Mouse (Mus musculus) intestine, embryonic 15.5 days (tissue): ENCODE data around the gene Chrna1. TPM values are rescaled to one million over a fixed set of nuclear protein-coding genes. Genes with fewer than 3 reads are reported as not detected.

Experiments used
- ATAC-seq: fragments of 200-750 bp; cut with Nextera tagmentation; 2 replicates; pipeline ENCODE4 v1.8.0; 2017; ENCODE audit warnings: moderate TSS enrichment, moderate library complexity
- H3K27ac ChIP-seq: fragments of 300-500 bp; sonication (generic); 2 replicates; pipeline ENCODE4 v1.5.1; 2015; ENCODE audit warnings: mild to moderate bottlenecking, inconsistent platforms
- H3K27me3 ChIP-seq: fragments of 300-500 bp; sonication (generic); replicated peaks from 2 replicates; pipeline ENCODE4 v1.6.1; 2015; ENCODE audit warnings: inconsistent platforms
- H3K36me3 ChIP-seq: fragments of 300-500 bp; sonication (generic); 2 replicates; pipeline ENCODE4 v1.6.1; 2015; ENCODE audit warnings: inconsistent platforms
- H3K4me1 ChIP-seq: fragments of 300-500 bp; sonication (generic); replicated peaks from 2 replicates; pipeline ENCODE4 v1.6.1; 2015; ENCODE audit warnings: inconsistent platforms
- H3K4me2 ChIP-seq: fragments of 300-500 bp; sonication (generic); replicated peaks from 2 replicates; pipeline ENCODE4 v1.6.1; 2015; ENCODE audit warnings: mild to moderate bottlenecking, inconsistent platforms
- H3K4me3 ChIP-seq: fragments of 300-500 bp; sonication (generic); replicated peaks from 2 replicates; pipeline ENCODE4 v1.5.1; 2015; ENCODE audit warnings: inconsistent platforms
- H3K9ac ChIP-seq: fragments of 300-500 bp; sonication (generic); 2 replicates; pipeline ENCODE4 v1.6.1; 2015; ENCODE audit warnings: inconsistent platforms
- H3K9me3 ChIP-seq: fragments of 300-500 bp; sonication (generic); 2 replicates; pipeline ENCODE4 v1.6.1; 2016; ENCODE audit warnings: inconsistent platforms
- WGBS: fragments of 180-500 bp; shearing (Covaris S2); methylation state at CpG from one replicate; pipeline ENCODE4 v1.1.7; 2015; 5-methylcytosine and 5-hydroxymethylcytosine counted together
- polyA plus RNA-seq: library from polyadenylated mRNA; unstranded; fragments of >200 nt; fragmentation: Nextera tagmentation; extraction: Ambion mirVana; gene quantifications from 2 replicates; pipeline ENCODE4 v1.2.1, GENCODE M21; 2015

Chrna1 gene
- polyA plus RNA-seq, 1 experiment from 2014 or later = 0.25 TPM

DNA sequence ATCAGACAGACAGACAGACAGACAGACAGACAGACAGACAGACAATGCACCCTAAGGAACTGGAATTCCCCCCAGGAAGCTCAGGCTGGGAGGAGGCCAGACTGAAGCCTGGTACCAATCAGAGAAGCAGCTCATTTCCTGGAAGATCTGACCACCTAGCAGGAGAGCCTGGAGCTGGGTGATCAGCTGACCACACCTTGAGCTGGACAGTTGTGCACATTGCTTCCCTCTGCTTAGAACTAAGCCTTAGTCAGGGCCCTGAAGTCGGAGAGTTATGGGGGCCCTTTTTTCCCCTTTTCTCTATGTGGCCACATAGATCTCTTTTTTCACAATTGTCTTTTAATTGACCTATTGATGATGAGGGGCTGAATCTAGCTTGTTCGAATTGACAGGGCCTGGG, 27.0 kb upstream of the Chrna1 start:
- 48% methylated on average over 2 of the region's 2 CpGs for WGBS
- ATAC-seq = no peak
- Histone ChIP-seq H3K27ac (no peak overlapping the region), H3K9ac (no peak overlapping the region), H3K36me3 (no peaks in the 10 kb centered on the region), H3K4me2 (no peak overlapping the region), H3K4me3 (no peak overlapping the region), H3K27me3 (no peaks in the 10 kb centered on the region), H3K4me1 (no peaks in the 10 kb centered on the region), H3K9me3 (no peaks in the 10 kb centered on the region)

DNA sequence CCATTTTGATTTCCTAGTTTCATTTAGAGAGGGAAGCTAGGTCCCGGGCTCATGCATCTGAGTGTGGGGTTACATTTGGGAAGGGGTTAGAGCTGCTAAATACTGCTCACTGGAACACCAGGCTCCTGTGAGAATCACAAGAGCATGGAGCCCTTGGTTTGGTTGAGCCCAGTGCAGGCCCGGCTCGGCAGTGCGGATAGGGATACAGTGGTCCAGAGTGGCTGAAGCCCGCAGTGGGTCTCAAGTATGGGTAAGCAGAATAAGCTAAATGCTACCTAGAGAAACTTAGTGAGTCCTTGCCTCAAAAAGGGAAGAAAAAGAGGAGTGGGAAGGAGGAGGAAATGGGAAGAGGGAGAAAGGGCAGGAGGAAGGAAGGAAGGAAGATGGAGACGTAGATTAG, 26.5 kb upstream of the Chrna1 start:
- H3K4me2 ChIP-seq = no peak overlapping the region
- 93% methylated on average over 6 of the region's 6 CpGs for WGBS
- H3K27ac ChIP-seq = no peak overlapping the region
- no peaks in the 10 kb centered on the region for H3K9me3 ChIP-seq
- no peak overlapping the region for H3K9ac ChIP-seq
- H3K4me3 ChIP-seq = no peak overlapping the region
- no peaks in the 10 kb centered on the region for H3K4me1 ChIP-seq
- no peaks in the 10 kb centered on the region for H3K36me3 ChIP-seq
- H3K27me3 ChIP-seq = no peaks in the 10 kb centered on the region
- ATAC-seq = no peak

DNA sequence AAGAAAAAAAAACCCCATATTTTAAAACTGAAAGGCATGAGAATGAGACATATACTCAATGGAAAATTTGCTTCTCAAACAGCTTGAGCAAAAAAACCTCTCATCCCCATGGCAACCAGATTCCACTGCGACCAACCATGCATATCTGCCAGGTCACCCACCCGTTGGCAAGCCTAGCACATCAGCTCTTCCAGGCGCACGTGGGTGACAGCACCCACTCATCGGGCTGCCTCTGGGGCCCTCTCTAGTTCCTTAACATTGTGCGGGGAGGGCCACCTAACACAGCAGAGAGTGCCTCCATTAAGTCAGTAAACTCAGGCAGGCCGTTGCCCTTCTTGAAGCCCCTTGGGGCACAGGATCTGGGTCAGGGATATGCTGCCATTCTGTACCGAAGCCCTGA, 24.9 kb upstream of the Chrna1 start:
- ATAC-seq = no peak
- Histone ChIP-seq H3K9ac (no peak overlapping the region), H3K4me3 (no peak overlapping the region), H3K36me3 (no peaks in the 10 kb centered on the region), H3K27me3 (no peaks in the 10 kb centered on the region), H3K4me1 (no peaks in the 10 kb centered on the region), H3K9me3 (no peaks in the 10 kb centered on the region), H3K4me2 (no peak overlapping the region), H3K27ac (no peak overlapping the region)
- 76% methylated on average over 8 of the region's 8 CpGs for WGBS

DNA sequence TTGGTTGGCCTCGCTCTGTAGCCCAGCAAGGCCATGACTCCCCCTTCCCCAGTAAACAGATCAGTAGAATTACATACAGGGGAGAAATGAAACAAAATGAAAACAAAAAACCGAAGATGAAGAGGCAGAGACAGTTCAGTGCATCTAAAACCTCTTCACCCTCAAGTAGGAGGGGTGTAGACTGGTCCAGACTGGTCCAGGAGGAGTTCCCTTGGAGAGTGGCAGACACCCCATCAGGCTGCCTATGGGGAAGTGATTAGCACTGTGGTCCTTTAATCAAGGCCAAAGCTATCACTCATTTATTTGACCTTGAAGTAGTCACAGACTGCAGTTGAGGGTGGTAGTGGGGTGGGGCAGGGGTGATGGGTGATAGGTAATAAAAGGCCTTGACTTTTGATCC, 24.4 kb upstream of the Chrna1 start:
- H3K27ac ChIP-seq = no peak overlapping the region
- 83% methylated on average over 2 of the region's 2 CpGs for WGBS
- no peak overlapping the region for H3K9ac ChIP-seq
- H3K27me3 ChIP-seq = no peaks in the 10 kb centered on the region
- no peaks in the 10 kb centered on the region for H3K9me3 ChIP-seq
- H3K36me3 ChIP-seq = no peaks in the 10 kb centered on the region
- ATAC-seq = no peak
- no peak overlapping the region for H3K4me2 ChIP-seq
- no peaks in the 10 kb centered on the region for H3K4me1 ChIP-seq
- H3K4me3 ChIP-seq = no peak overlapping the region

DNA sequence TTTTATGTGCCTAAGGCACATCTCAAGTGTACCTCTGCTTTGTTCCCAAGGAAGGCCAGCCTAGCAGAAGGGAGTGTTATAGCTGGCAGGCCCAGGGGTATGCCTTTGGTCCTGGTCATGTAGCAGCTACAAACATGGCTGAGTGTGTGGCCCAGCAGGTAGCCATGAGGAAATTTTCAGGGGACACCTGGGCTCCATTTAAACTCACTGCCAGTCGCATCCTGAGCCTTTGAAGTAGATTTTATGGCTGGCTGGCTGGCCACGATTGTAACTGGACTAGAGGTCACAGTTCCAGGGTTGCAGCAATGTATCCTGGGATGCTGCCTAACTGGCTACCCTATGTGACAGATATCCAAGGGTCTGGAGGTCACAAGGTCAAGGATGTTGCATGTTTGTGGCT, 20.5 kb upstream of the Chrna1 start:
- ATAC-seq = no peak
- no peak overlapping the region for H3K4me3 ChIP-seq
- no peaks in the 10 kb centered on the region for H3K27me3 ChIP-seq
- no peak overlapping the region for H3K4me2 ChIP-seq
- no peaks in the 10 kb centered on the region for H3K9me3 ChIP-seq
- 52% methylated on average over 2 of the region's 2 CpGs for WGBS
- no peaks in the 10 kb centered on the region for H3K36me3 ChIP-seq
- no peak overlapping the region for H3K9ac ChIP-seq
- H3K4me1 ChIP-seq = 0 out of 2 replicates have a peak, but pooled peaks cover 6% of the 10 kb centered on the region
- H3K27ac ChIP-seq = no peak overlapping the region

DNA sequence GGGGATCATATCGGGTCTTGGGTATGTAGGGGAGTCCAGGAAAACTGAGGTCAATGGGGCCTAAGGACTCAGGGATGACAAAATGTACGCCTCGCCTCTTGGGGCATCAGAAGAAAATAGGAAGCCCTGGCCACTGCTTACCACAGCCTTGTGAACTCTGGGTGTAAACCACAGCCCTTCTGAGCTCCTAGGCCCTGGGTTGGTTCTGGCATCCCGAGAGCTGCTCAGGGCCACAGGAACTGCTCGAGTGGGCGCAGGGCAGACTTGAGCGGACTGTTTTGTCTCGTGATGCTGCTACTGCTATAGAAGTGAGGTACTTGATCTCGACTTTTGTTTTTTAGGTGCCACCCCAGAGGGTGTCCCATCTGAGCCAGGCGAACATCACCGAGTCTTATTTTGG, 17.6 kb upstream of the Chrna1 start:
- H3K4me2 ChIP-seq = no peak overlapping the region
- WGBS = 92% methylated on average over 11 of the region's 11 CpGs
- no peaks in the 10 kb centered on the region for H3K36me3 ChIP-seq
- peaks cover 11% of the 10 kb centered on the region; the same call in 1 of the 2 replicates for H3K4me1 ChIP-seq
- no peak for ATAC-seq
- no peaks in the 10 kb centered on the region for H3K9me3 ChIP-seq
- no peaks in the 10 kb centered on the region for H3K27me3 ChIP-seq
- H3K27ac ChIP-seq = no peak overlapping the region
- no peak overlapping the region for H3K4me3 ChIP-seq
- H3K9ac ChIP-seq = no peak overlapping the region

DNA sequence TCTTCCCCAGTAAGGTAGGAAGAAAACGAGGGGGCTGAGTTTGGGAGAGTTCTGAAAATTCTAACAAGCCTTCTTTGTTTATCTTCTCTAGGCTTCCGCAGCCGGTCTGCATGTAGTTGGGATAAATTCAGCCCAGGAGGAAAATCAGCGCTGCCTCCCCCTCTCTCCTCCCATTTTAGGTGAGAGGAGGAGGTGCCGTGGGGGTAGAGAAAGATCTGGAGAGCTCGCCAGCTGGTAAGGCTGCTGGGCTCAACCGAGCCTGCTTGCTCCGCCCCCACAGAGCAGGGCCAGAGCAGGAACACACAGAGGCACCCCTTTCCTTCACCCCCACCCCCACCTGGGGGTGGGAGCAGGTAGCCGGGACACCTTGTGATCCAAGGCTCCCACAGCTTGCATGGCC, 16.6 kb upstream of the Chrna1 start:
- 8% methylated on average over 9 of the region's 9 CpGs for WGBS
- no peak overlapping the region for H3K9ac ChIP-seq
- no peaks in the 10 kb centered on the region for H3K27me3 ChIP-seq
- H3K4me3 ChIP-seq = no peak overlapping the region
- peak overlapping the region; percentile 52; the same call in 1 of the 2 replicates for H3K27ac ChIP-seq
- ATAC-seq = peak; percentile 62
- peaks cover 15% of the 10 kb centered on the region for H3K4me1 ChIP-seq
- H3K4me2 ChIP-seq = peak overlapping the region; percentile 48
- no peaks in the 10 kb centered on the region for H3K36me3 ChIP-seq
- H3K9me3 ChIP-seq = no peaks in the 10 kb centered on the region

DNA sequence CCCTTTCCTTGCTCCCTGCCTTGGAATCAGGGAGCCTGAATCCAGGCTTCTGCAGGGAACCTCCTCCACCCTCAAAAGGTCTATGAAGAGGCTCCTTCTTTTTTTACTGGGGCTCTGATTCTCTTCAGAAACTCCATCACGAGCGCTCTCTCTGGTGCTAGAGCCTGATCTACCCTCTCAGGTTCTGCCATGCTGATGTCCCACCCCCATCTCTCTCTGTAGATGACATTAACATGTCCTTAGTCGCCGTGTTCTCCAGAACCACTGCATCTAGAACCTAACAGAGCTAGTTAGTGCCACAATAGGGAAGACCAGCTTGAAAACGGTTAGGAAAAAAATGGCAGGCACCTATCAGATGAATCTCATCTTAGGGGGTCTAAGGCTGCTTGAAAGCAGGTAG, 16.2 kb upstream of the Chrna1 start:
- no peak overlapping the region for H3K9ac ChIP-seq
- peaks cover 15% of the 10 kb centered on the region for H3K4me1 ChIP-seq
- no peak overlapping the region for H3K4me3 ChIP-seq
- no peaks in the 10 kb centered on the region for H3K9me3 ChIP-seq
- no peak for ATAC-seq
- H3K27me3 ChIP-seq = no peaks in the 10 kb centered on the region
- H3K27ac ChIP-seq = peak overlapping the region; percentile 52; the same call in 1 of the 2 replicates
- 63% methylated on average over 5 of the region's 5 CpGs for WGBS
- H3K36me3 ChIP-seq = no peaks in the 10 kb centered on the region
- peak overlapping the region; percentile 48 for H3K4me2 ChIP-seq

DNA sequence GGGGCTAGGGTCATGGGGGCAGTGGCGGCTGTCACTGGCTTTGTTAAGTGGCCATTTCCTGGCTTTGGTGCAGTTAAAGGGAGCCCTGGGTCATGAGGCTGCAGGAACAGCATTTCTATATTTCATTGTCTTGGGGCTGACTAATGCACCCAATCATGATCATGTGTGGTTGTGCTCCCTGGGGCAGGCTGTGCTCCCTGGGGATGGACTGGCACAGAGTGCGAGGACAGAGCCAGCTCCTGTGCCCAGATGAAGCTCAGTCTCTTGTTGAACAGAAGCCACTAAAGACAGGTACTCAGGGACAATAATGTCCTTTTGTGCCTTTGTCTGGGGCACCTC, 12.9 kb upstream of the Chrna1 start:
- Histone ChIP-seq H3K27me3 (no peaks in the 10 kb centered on the region), H3K9me3 (no peaks in the 10 kb centered on the region), H3K4me3 (no peak overlapping the region), H3K4me2 (no peak overlapping the region), H3K9ac (no peak overlapping the region), H3K4me1 (peaks cover 28% of the 10 kb centered on the region), H3K27ac (no peak overlapping the region), H3K36me3 (no peaks in the 10 kb centered on the region)
- no peak for ATAC-seq
- 55% methylated on average over 2 of the region's 2 CpGs for WGBS

DNA sequence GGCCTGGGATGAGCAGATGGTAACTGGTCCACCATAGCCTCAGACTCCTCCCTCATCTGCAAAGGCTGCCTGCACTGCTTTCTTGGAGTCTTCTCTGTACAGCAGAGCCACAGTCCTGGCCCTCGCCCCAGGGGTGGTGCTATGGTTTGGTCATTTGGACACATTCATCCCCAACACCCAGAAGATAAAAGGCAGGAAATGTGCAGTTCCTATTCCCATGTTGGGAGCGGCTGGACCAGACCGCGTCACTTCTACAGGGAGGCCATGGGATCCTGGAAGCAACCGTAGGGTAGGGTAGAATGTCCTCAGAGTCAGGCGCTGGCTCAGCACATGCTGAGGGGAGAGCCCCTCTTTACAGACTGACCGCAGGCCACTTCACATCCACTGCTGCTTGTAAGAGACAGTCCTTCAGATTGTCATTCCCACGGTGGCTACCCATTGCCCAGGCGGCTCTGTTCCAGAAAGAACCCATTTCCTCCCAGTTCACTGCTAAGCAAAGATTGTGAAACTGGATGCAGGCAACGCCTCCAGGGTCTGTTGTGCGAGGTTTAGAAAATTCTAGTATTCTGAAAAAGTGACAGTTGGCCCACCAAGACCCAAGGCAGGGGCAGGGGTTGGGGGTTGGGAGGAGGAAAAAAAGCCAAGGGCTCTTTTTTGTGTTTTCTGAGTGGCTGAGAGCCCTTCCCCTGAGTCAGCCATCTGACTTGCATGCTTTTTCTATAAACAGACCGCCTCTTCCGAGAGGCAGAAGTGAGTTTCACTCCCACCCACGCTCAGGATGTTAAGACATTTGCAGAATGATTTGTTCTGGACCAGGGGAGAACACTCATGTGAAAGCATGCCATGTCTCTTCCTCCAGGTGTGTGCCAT, 12.3 kb upstream of the Chrna1 start:
- H3K4me2 ChIP-seq = peak overlapping the region; percentile 19
- no peaks in the 10 kb centered on the region for H3K27me3 ChIP-seq
- H3K36me3 ChIP-seq = no peaks in the 10 kb centered on the region
- no peak overlapping the region for H3K9ac ChIP-seq
- 54% methylated on average over 14 of the region's 14 CpGs for WGBS
- H3K4me3 ChIP-seq = no peak overlapping the region
- peaks cover 28% of the 10 kb centered on the region for H3K4me1 ChIP-seq
- H3K9me3 ChIP-seq = no peaks in the 10 kb centered on the region
- H3K27ac ChIP-seq = peak overlapping the region; percentile 80
- peak; percentile 17; the same call in 1 of the 2 replicates for ATAC-seq

DNA sequence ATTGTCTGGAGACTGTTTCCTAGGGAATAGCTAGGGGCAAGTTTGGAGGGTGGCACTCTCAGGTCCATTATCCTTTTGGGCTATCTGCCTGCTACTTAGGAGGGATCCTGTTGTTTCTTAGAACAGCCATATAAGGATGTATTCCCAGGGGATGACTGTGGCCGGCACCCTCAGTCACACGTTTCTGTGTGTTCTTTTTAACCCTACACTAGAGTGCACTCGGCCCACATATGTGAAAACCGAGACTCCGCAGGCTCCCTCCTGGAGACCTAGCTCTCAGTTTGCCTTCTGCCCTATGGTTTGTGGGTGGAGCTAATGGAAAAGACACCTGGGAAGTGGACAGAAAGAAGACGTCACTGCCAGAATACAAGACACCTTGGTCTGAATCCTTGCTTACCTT, 11.1 kb upstream of the Chrna1 start:
- no peak overlapping the region for H3K9ac ChIP-seq
- H3K27ac ChIP-seq = no peak overlapping the region
- no peak overlapping the region for H3K4me3 ChIP-seq
- no peak for ATAC-seq
- H3K4me1 ChIP-seq = peaks cover 26% of the 10 kb centered on the region
- H3K27me3 ChIP-seq = no peaks in the 10 kb centered on the region
- WGBS = 52% methylated on average over 6 of the region's 6 CpGs
- no peak overlapping the region for H3K4me2 ChIP-seq
- no peaks in the 10 kb centered on the region for H3K36me3 ChIP-seq
- no peaks in the 10 kb centered on the region for H3K9me3 ChIP-seq

DNA sequence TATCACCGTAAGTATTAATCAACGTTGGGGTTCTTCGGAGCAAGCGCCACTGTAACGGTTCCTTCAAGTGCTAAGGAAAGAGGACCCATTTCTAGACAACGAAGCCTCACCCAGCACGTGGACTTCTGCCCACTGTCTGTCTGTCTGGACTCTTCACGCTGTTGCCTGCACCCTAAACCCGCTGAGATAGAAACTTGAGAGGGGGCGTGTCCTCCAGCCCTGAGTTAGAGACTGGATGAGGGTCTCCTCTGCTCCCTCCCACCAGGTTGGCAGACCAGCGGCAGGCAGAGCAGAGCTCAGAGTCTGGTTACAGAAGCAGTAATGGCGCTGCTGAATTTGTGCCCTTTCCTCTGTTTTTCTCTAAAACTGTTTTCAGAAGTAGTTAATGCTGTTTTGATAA, 10.0 kb upstream of the Chrna1 start:
- Histone ChIP-seq H3K4me3 (peak overlapping the region; percentile 5), H3K36me3 (no peaks in the 10 kb centered on the region), H3K9ac (no peak overlapping the region), H3K27me3 (no peaks in the 10 kb centered on the region), H3K4me2 (peak overlapping the region; percentile 47), H3K9me3 (no peaks in the 10 kb centered on the region), H3K4me1 (peaks cover 27% of the 10 kb centered on the region), H3K27ac (no peak overlapping the region)
- peak; percentile 60 for ATAC-seq
- 8% methylated on average over 12 of the region's 12 CpGs for WGBS

DNA sequence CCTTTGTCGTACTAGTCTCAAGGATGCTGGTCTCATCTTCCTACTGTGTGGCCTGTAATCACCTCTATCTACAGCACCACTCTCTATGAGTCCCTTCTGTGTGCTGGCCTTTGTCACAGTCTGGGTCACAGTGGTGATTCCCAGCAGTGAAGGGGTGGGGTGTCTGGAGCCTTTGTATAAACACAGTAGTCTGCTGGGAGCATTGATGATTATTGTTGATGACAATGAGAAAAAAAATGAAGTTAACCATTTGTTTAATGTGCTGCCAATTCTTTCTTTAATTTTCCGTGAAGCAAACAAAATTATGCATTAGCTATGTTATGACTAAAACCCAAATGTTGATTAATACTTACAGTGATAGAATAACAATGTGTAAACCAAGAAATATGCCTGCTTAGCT, 8.8 kb upstream of the Chrna1 start:
- Histone ChIP-seq H3K36me3 (no peaks in the 10 kb centered on the region), H3K27me3 (no peaks in the 10 kb centered on the region), H3K4me2 (no peak overlapping the region), H3K4me1 (peaks cover 27% of the 10 kb centered on the region), H3K9ac (no peak overlapping the region), H3K27ac (no peak overlapping the region), H3K4me3 (no peak overlapping the region), H3K9me3 (no peaks in the 10 kb centered on the region)
- 47% methylated on average over 2 of the region's 2 CpGs for WGBS
- ATAC-seq = no peak
